19 mouse cellular contexts compared by ENCODE assay signal in genomic region chr8:106697748-106698248, GRCm38 (mm10). TPM values are rescaled to one million over a fixed set of nuclear protein-coding genes. Genes with fewer than 3 reads are reported as not detected.
DNase-seq lines count a peak whose midpoint lies in the region; ATAC-seq and TF ChIP-seq lines count a peak whose summit lies in the region.
"Had no signal": no experiment of that assay in that cellular context is flagged by ENCODE, and none has a peak within 500 bp of the region (broad histone marks: within the 10 kb centered on the region; RNA-seq: fewer than 3 reads in every experiment).

No protein-coding gene starts in this region.

- no peak for TF ChIP-seq CTCF in gastrocnemius, adult 2 months (IDR thresholded peaks at IDR 0.05)

- H3K9ac ChIP-seq in forebrain, embryonic 16.5 days (replicated peaks; ENCODE audit: low read depth, low read length): no peak overlapping the region
- H3K9ac ChIP-seq: hindbrain, embryonic 15.5 days had no signal

- no peaks in the 10 kb centered on the region for H3K4me1 ChIP-seq in forebrain, embryonic 16.5 days (replicated peaks; ENCODE audit: control insufficient read depth, insufficient read depth, low read length)
- H3K4me1 ChIP-seq in forebrain, embryonic 10.5 days: no peaks in the 10 kb centered on the region
- H3K4me1 ChIP-seq: hindbrain, embryonic 12.5 days; hindbrain, embryonic 15.5 days had no signal

- H3K4me3 ChIP-seq in forebrain, embryonic 16.5 days (replicated peaks; ENCODE audit: low read length): no peak overlapping the region
- H3K4me3 ChIP-seq in forebrain, embryonic 10.5 days: no peak overlapping the region
- H3K4me3 ChIP-seq in gastrocnemius, adult 2 months: no peak overlapping the region
- H3K4me3 ChIP-seq: hindbrain, embryonic 12.5 days; hindbrain, embryonic 15.5 days had no signal

- H3K27ac ChIP-seq in forebrain, embryonic 16.5 days (ENCODE audit: low read length): no peak overlapping the region
- no peak overlapping the region for H3K27ac ChIP-seq in forebrain, embryonic 10.5 days
- peak overlapping the region; percentile 43; the same call in 1 of the 2 replicates for H3K27ac ChIP-seq in gastrocnemius, adult 2 months
- H3K27ac ChIP-seq: hindbrain, embryonic 12.5 days; hindbrain, embryonic 15.5 days had no signal

- H3K4me2 ChIP-seq in forebrain, embryonic 16.5 days (ENCODE audit: low read length): no peak overlapping the region
- H3K4me2 ChIP-seq: hindbrain, embryonic 12.5 days; hindbrain, embryonic 15.5 days had no signal

- no peak for DNase-seq in forebrain, embryonic 10.5 days (ENCODE audit: extremely low spot score, low spot score)
- DNase-seq in gastrocnemius, adult 2 months: peak; percentile 52
- no peak for DNase-seq in gastrocnemius, adult 8-10 months (ENCODE audit: low spot score in 2 of 2)
- DNase-seq in heart, postnatal 10 days: peak; percentile 51 to 65
- DNase-seq in heart, postnatal 25 days (ENCODE audit: low spot score): no peak
- peak; percentile 40 for DNase-seq in skeletal muscle tissue, adult 2 months (ENCODE audit: low read depth, low spot score)
- DNase-seq: adrenal gland, adult 8-10 months; adrenal gland, postnatal 25 days; cerebellum, adult 11-12 months; cerebellum, adult 9-10 months; cerebellum, postnatal 14 days; gastrocnemius, postnatal 25 days; kidney, adult 2 months had no signal

- peak; percentile 47; the same call in 1 of the 2 replicates for ATAC-seq in forebrain, embryonic 16.5 days
- ATAC-seq: activated CD4-positive, CD25-positive, alpha-beta regulatory T cell, adult 4 months; forebrain, embryonic 14.5 days; intestine, postnatal 0 days had no signal

- H3K27me3 ChIP-seq in forebrain, embryonic 16.5 days (replicated peaks; ENCODE audit: control insufficient read depth, insufficient read depth, low read length): no peaks in the 10 kb centered on the region
- no peaks in the 10 kb centered on the region for H3K27me3 ChIP-seq in forebrain, embryonic 10.5 days (ENCODE audit: poor library complexity, severe bottlenecking)
- H3K27me3 ChIP-seq: hindbrain, embryonic 12.5 days; hindbrain, embryonic 15.5 days had no signal

- no peaks in the 10 kb centered on the region for H3K36me3 ChIP-seq in forebrain, embryonic 16.5 days (ENCODE audit: control insufficient read depth, insufficient read depth)
- H3K36me3 ChIP-seq in forebrain, embryonic 10.5 days (replicated peaks): peaks cover 90% of the 10 kb centered on the region

- intact Hi-C loops in gastrocnemius, adult 2 months (cut with DNase I): loop anchor here (2.0 to 5.0 kb wide), 2 partner anchors 190 to 305 kb away; no protein-coding TSS in a partner anchor
- intact Hi-C loops in heart, postnatal 10 days (cut with DNase I): loop anchor here (2.0 to 5.0 kb wide), 2 partner anchors 190 to 307 kb away; no protein-coding TSS in a partner anchor
- intact Hi-C loops in heart, postnatal 25 days (cut with DNase I): loop anchor here (2.0 kb wide), 1 partner anchor 191 kb away; no protein-coding TSS in a partner anchor

- no peaks in the 10 kb centered on the region for H3K9me3 ChIP-seq in forebrain, embryonic 16.5 days (ENCODE audit: control insufficient read depth, low read length)
- H3K9me3 ChIP-seq in forebrain, embryonic 10.5 days: no peaks in the 10 kb centered on the region
- H3K9me3 ChIP-seq: hindbrain, embryonic 12.5 days; hindbrain, embryonic 15.5 days had no signal

- 81% methylated on average over 3 of the region's 3 CpGs for WGBS in forebrain, embryonic 16.5 days
- WGBS in forebrain, embryonic 10.5 days: 90% methylated on average over 3 of the region's 3 CpGs

RNA-seq across cellular contexts. Expression of gene Tango6, which starts 14.9 kb away (rescaled TPM):
- polyA plus RNA-seq in forebrain, embryonic 16.5 days (2015; fragmentation: Nextera tagmentation; extraction: Ambion mirVana): 4.3 and 5.6 TPM in 2 replicates
- 14.9 and 15.0 TPM in 2 replicates for polyA plus RNA-seq in forebrain, embryonic 10.5 days (2016; fragmentation: Nextera tagmentation; extraction: Ambion mirVana)
- 10 to 100 TPM; 12.2 to 12.7 TPM for total RNA-seq in gastrocnemius, adult 2 months (2021)
- 10 to 100 TPM; 10.6 to 11.9 (median 11.5) TPM for total RNA-seq in gastrocnemius, adult 8-10 months (2022)
- 1 to 10 TPM; 9.3 to 9.4 TPM for total RNA-seq in heart, postnatal 10 days (2021)
- 10 to 100 TPM in 1 of 2 experiments, 1 to 10 TPM in 1; 10.0 TPM for total RNA-seq in heart, postnatal 25 days (2021)

Comparison
In these comparisons a context has a peak if more than half of its experiments do, and no peak if none do; other contexts are left out.
1. DNase-seq: peak in gastrocnemius, adult 2 months (single experiment), heart, postnatal 10 days (2 of 2) and skeletal muscle tissue, adult 2 months (single experiment); none in forebrain, embryonic 10.5 days (single experiment), gastrocnemius, adult 8-10 months (0 of 2) and heart, postnatal 25 days (single experiment).